Comparison of ENCODE assay signal across 13 mouse cellular contexts in genomic region chr13:107100116-107100515, GRCm38 (mm10).
DNase-seq lines count a peak whose midpoint lies in the region; ATAC-seq and TF ChIP-seq lines count a peak whose summit lies in the region.
"Had no signal": no experiment of that assay in that cellular context is flagged by ENCODE, and none has a peak within 500 bp of the region (broad histone marks: within the 10 kb centered on the region; RNA-seq: fewer than 3 reads in every experiment).

No protein-coding gene starts in this region.

- intact Hi-C loops in gastrocnemius, adult 2 months (cut with DNase I) = loop anchor here (2.0 kb wide), 1 partner anchor 153 kb away; the partner anchor contains the start of gene Dimt1

- no peak overlapping the region for H3K4me2 ChIP-seq in midbrain, embryonic 11.5 days
- no peak overlapping the region for H3K4me2 ChIP-seq in midbrain, embryonic 15.5 days
- H3K4me2 ChIP-seq: forebrain, embryonic 13.5 days; neural tube, embryonic 15.5 days; stomach, embryonic 15.5 days had no signal

- H3K4me3 ChIP-seq in gastrocnemius, adult 2 months = no peak overlapping the region
- H3K4me3 ChIP-seq in midbrain, embryonic 11.5 days (ENCODE audit: low read depth, low read length) = no peak overlapping the region
- H3K4me3 ChIP-seq in midbrain, embryonic 15.5 days = no peak overlapping the region
- H3K4me3 ChIP-seq: forebrain, embryonic 13.5 days; neural tube, embryonic 15.5 days; stomach, embryonic 15.5 days had no signal

- no peaks in the 10 kb centered on the region for H3K27me3 ChIP-seq in midbrain, embryonic 11.5 days (ENCODE audit: control insufficient read depth, insufficient read depth, low read length)
- no peaks in the 10 kb centered on the region for H3K27me3 ChIP-seq in midbrain, embryonic 15.5 days (replicated peaks)
- no peaks in the 10 kb centered on the region for H3K27me3 ChIP-seq in splenic B cell, adult 2 months (ENCODE audit: control insufficient read depth, insufficient read depth, low read length, poor library complexity, severe bottlenecking)
- H3K27me3 ChIP-seq: forebrain, embryonic 13.5 days; neural tube, embryonic 15.5 days; stomach, embryonic 15.5 days had no signal

- H3K9ac ChIP-seq in midbrain, embryonic 11.5 days (ENCODE audit: low read length) = no peak overlapping the region
- no peak overlapping the region for H3K9ac ChIP-seq in midbrain, embryonic 15.5 days
- H3K9ac ChIP-seq: forebrain, embryonic 13.5 days; neural tube, embryonic 15.5 days; stomach, embryonic 15.5 days had no signal

- no peaks in the 10 kb centered on the region for H3K4me1 ChIP-seq in midbrain, embryonic 11.5 days (ENCODE audit: control insufficient read depth, insufficient read depth, low read length)
- no peaks in the 10 kb centered on the region for H3K4me1 ChIP-seq in midbrain, embryonic 15.5 days
- H3K4me1 ChIP-seq: forebrain, embryonic 13.5 days; neural tube, embryonic 15.5 days; stomach, embryonic 15.5 days had no signal

- no peaks in the 10 kb centered on the region for H3K36me3 ChIP-seq in midbrain, embryonic 11.5 days (ENCODE audit: control insufficient read depth, insufficient read depth, low read length)
- no peaks in the 10 kb centered on the region for H3K36me3 ChIP-seq in midbrain, embryonic 15.5 days (replicated peaks)
- H3K36me3 ChIP-seq in splenic B cell, adult 2 months (ENCODE audit: control insufficient read depth, insufficient read depth, low read length, poor library complexity, severe bottlenecking) = no peaks in the 10 kb centered on the region
- H3K36me3 ChIP-seq: neural tube, embryonic 15.5 days; stomach, embryonic 15.5 days had no signal

- TF ChIP-seq CTCF in gastrocnemius, adult 2 months (IDR thresholded peaks at IDR 0.05) = peak; percentile 57

- no peak for ATAC-seq in midbrain, embryonic 11.5 days (ENCODE audit: low FRiP score)
- ATAC-seq in midbrain, embryonic 15.5 days (replicated peaks) = no peak
- ATAC-seq: forebrain, embryonic 13.5 days had no signal

- H3K27ac ChIP-seq in gastrocnemius, adult 2 months = no peak overlapping the region
- H3K27ac ChIP-seq in midbrain, embryonic 11.5 days (ENCODE audit: low read depth, low read length) = no peak overlapping the region
- H3K27ac ChIP-seq in midbrain, embryonic 15.5 days = no peak overlapping the region
- H3K27ac ChIP-seq: forebrain, embryonic 13.5 days; neural tube, embryonic 15.5 days; stomach, embryonic 15.5 days had no signal

- no peak for DNase-seq in gastrocnemius, adult 2 months
- DNase-seq in gastrocnemius, postnatal 25 days = no peak
- peak; percentile 88 for DNase-seq in midbrain, embryonic 11.5 days (ENCODE audit: low spot score, missing footprints)
- peak; percentile 26 for DNase-seq in embryo, embryonic 10.5 days (ENCODE audit: low spot score)
- DNase-seq in splenic B cell, adult 2 months (ENCODE audit: low read depth, low spot score) = peak; percentile 42
- no peak for DNase-seq in urinary bladder, adult 18-20 months (ENCODE audit: low spot score in 2 of 2)
- no peak for DNase-seq in ovary, postnatal 10 days (ENCODE audit: low spot score)
- DNase-seq: cerebellum, adult 11 months; layer of hippocampus, adult 9-11 months had no signal

- WGBS in midbrain, embryonic 11.5 days = 65% methylated on average over 3 of the region's 3 CpGs
- 55% methylated on average over 3 of the region's 3 CpGs for WGBS in midbrain, embryonic 15.5 days

- H3K9me3 ChIP-seq in midbrain, embryonic 11.5 days (ENCODE audit: control insufficient read depth, low read length) = no peaks in the 10 kb centered on the region
- H3K9me3 ChIP-seq in midbrain, embryonic 15.5 days = no peaks in the 10 kb centered on the region
- H3K9me3 ChIP-seq: forebrain, embryonic 13.5 days; neural tube, embryonic 15.5 days; stomach, embryonic 15.5 days had no signal

Comparison
In these comparisons a context has a peak if more than half of its experiments do, and no peak if none do; other contexts are left out.
1. DNase-seq: peak in midbrain, embryonic 11.5 days (single experiment), embryo, embryonic 10.5 days (single experiment) and splenic B cell, adult 2 months (single experiment); none in gastrocnemius, adult 2 months (single experiment), gastrocnemius, postnatal 25 days (single experiment), urinary bladder, adult 18-20 months (0 of 2) and ovary, postnatal 10 days (single experiment).